Mouse (Mus musculus): ENCODE results near the gene Enho. TPM values are rescaled to one million over a fixed set of nuclear protein-coding genes. Genes with fewer than 3 reads are reported as not detected.

Gene Enho
- total RNA-seq, 2 experiments from 2014 or later: 9.1 to 11.9 TPM

DNA sequence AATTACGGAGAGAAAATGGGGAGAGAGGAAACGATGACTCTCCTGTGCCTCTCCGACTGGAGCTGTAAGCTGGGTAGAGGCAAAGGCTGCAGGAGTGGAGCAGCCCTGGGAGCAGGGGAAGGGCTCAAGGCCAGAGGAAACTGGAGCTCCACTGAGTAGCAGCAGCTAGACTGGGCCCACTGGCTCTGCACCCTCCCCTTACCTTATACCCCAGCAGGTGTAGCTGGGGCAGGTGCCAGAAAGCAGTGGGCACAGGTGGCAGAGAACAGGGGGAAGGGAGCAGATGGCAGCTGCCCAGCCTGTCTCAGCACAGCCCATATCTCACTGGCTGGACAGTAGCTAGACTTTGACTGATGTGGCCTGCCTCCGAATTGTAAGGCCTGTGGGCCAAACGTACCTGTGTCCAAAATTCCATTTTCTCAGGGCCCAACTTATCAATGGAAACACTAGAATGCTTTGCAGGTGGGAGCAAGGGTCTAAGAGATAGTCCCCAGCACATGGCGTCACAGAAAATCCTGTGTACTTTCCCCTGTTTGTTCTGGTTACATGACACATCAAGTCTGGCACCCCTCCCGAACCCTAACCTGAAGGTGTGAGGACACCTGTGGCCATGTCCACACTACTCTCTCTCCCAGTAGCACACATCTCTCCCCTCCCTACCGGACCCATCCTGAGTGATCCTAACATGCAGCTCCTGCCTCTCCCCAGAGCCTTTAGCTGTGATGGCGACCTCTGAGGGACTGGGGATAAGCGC lies 3.1 kb downstream of the Enho start:
- Histone ChIP-seq H3K4me3 (no peak overlapping the region), H3K27ac (peak overlapping the region; percentile 53)
- no peak for TF ChIP-seq CTCF (IDR thresholded peaks at IDR 0.05)
- intact Hi-C loops (cut with DNase I): no loop called here
- DNase-seq: peak; percentile 65

DNA sequence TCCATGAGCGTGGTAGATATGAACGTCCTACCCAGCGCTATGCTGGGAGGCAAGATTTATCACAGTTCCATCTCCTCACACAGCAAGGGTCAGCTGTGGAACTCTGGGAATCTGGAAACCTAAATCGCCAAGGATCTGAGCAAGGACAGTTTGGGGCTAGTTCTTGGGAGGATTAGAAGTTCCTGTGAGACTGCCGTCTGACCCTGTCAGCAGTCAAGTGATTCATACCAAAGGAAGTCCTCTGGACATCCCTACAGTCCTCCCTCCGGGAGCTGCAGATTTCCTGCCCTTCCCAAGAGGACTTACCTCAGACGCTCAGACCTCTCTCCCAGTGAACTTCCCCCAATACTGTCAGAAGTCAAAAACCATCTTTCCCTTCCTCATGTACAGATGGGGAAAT lies 3.8 kb downstream of the Enho start:
- no peak for TF ChIP-seq CTCF (IDR thresholded peaks at IDR 0.05)
- peak overlapping the region; percentile 53 for H3K27ac ChIP-seq
- H3K4me3 ChIP-seq: no peak overlapping the region
- no peak for DNase-seq
- intact Hi-C loops (cut with DNase I): no loop called here

DNA sequence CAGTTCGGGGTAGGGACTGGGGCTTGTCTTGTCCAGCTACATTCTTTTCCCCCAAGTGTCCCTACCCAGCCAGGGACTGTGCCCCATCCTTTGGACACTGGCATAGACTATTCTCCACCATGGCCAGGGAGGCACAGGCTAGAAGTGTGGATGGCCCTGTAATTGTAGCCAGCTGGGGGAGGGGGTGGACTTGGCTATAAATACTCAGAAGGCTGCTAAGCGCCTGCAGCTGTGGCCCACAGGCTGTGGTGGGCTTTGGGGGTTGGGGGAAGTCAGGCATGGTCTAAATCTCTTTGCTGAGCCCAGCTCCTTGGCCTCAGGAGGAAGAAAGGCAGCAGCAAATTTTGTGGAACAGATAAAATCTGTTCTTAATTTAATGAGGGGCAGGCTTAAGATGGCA lies 4.2 kb downstream of the Enho start:
- Histone ChIP-seq H3K27ac (peak overlapping the region; percentile 53), H3K4me3 (no peak overlapping the region)
- DNase-seq: peak; percentile 55
- TF ChIP-seq CTCF (IDR thresholded peaks at IDR 0.05): no peak
- intact Hi-C loops (cut with DNase I): no loop called here

DNA sequence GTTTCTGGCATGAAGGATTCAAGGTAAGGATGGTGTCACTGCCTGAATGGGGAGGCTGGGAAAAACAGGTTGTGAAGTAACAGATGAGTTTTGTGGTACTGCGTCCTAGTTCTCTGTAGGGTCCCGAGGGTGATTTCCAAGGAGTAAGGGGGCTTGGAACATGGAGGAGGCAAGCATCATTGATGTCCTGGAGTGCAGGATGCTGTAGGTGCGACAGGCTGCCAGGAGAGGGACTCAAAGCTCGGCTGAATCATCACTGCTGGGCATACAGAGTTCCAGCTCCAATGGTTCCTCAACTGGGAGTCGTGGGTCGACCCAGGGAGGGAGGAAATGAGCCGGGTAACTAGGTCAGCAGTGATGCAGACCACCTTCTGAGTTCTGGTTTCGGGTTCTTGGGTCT lies 4.9 kb downstream of the Enho start:
- DNase-seq: no peak
- Histone ChIP-seq H3K4me3 (no peak overlapping the region), H3K27ac (no peak overlapping the region)
- TF ChIP-seq CTCF (IDR thresholded peaks at IDR 0.05): no peak
- intact Hi-C loops (cut with DNase I): no loop called here

DNA sequence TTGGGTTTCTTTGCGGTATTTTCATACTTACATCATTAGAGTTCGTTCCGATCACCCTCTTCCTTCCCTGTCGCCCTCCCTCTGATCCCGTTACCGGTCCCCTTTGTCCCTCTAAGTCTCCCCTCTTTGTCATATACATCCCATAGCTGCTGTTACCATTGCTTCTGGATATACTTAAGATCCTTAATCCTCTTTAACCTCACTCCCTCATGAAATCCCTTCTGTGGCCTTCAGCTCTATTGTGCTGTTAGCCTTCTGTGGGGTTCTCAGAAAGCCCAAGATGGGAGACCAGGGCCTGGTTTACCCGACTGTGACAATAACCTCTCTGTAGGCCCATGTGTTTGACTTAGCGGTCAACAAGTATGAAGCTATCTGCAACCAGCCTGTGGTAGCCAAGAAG lies 5.5 kb downstream of the Enho start:
- H3K27ac ChIP-seq: no peak overlapping the region
- no peak for TF ChIP-seq CTCF (IDR thresholded peaks at IDR 0.05)
- intact Hi-C loops (cut with DNase I): no loop called here
- no peak overlapping the region for H3K4me3 ChIP-seq
- DNase-seq: no peak

DNA sequence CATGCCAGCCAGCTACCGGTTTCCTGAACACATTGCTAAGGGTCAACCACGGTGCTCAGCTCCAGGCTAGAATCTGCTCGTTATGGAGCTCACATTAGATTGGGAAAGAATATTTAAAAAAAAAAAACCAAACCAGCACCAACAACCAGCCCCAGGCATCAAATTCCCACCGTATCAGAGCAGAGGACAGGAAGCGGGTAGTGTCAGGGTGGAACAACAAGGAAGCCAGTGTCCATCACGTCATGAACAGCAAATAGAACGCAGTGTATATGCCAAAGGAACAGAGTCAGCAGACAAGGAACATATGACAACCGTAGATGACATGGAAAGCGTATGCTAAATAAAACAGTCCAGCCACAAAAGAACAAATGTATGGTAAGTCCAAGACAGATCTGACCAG lies 7.1 kb downstream of the Enho start:
- intact Hi-C loops (cut with DNase I): no loop called here
- no peak overlapping the region for H3K27ac ChIP-seq
- no peak overlapping the region for H3K4me3 ChIP-seq
- DNase-seq: no peak
- TF ChIP-seq CTCF (IDR thresholded peaks at IDR 0.05): no peak

DNA sequence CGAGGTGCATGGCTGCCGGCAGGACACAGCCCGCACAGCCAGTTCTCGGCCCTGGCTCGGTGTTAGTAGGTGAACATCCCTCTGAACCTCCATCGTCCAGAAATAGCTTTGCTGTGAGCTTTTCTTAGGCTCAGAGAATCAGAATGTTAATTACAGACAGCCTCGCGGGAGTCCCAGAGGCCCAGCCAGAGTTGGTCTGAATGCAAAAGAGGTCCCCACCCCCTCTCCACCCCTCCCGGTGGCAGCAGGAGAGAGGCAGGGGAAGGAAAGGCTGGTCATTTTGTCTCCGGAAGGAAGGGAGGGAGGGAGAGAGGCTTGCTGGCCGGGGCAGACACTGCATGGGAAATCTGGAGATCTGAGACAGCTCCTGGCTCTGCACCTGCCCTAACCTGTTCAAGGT lies 8.7 kb downstream of the Enho start:
- Histone ChIP-seq H3K4me3 (peak overlapping the region; percentile 11; the same call in 1 of the 2 replicates), H3K27ac (peak overlapping the region; percentile 20)
- intact Hi-C loops (cut with DNase I): no loop called here
- DNase-seq: no peak
- no peak for TF ChIP-seq CTCF (IDR thresholded peaks at IDR 0.05)

DNA sequence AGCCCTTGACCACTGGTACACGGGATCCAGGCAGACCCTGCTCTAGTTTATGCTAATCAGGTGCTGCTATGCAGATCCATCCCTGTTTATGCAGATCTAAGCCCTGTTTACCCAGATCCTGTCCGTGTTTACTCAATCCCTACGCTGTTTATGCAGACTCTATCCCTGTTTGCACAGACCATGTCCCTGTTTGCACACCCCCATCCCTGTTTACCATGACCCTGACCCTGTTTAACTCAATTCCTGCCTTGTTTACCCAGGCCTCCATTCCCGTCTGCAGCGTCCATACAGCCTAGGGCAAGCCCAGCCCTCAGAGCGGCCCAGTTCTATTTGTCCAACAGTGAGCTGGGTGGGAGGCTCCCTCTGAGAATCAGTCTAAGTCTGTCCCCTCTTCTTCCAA lies 9.9 kb downstream of the Enho start:
- no peak for TF ChIP-seq CTCF (IDR thresholded peaks at IDR 0.05)
- DNase-seq: no peak
- intact Hi-C loops (cut with DNase I): no loop called here
- Histone ChIP-seq H3K4me3 (no peak overlapping the region), H3K27ac (no peak overlapping the region)

DNA sequence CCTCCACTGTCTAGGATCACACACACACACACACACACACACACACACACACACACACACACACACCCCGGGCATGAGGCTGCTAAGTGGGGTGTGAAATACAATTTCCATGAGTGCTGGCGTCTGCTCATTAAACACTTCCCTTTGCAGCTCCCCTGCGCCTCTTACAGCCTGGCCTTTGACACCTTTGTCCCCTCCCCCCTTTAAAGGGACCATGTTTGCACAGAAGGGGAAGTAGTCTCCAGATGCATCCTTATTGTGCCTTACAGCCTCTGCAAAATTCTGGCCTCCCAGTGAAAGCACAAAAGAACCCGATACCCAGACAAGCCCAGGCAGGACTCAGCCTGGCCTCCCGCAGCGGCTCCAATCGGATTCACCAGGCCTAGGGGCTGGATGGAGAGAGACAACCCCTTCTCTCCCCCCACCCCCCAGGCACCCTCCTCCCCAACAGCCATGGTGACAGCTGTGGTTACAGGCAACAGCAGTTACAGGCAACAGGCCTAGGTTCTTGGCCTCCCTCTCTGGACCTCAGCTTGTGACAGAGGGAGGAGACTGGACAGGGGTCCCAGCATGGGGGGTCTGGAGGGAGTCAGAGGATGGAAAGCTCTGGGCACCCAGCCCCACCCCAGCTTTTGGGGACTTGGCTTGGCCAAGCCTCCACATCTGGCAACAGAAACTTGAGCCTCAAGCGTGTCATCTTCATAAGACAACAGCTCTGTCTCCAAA lies 11.8 kb downstream of the Enho start:
- peak; percentile 48 for DNase-seq
- Histone ChIP-seq H3K4me3 (no peak overlapping the region), H3K27ac (peak overlapping the region; percentile 51)
- TF ChIP-seq CTCF (IDR thresholded peaks at IDR 0.05): no peak
- intact Hi-C loops (cut with DNase I): no loop called here

DNA sequence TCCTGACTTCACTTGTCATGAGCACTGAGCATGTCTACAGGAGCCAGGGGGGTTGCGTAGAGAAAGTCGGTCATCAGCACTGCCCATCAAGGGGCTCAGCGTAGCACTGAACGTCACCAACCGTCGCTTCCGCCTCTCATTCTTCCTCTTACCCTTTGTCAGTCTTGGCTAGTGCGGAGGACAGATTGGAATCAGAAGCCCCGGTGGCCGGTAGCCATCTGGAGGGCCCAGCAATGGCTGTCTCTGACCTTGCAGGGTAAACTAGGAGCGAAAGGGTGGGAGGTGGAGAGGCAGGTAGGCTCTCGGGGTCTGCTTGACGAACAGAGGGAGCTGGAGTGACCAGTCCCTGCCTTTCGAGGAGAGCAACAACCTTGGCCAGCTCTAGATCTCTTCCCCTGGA lies 18.1 kb downstream of the Enho start:
- intact Hi-C loops (cut with DNase I): no loop called here
- H3K27ac ChIP-seq: no peak overlapping the region
- no peak overlapping the region for H3K4me3 ChIP-seq
- TF ChIP-seq CTCF (IDR thresholded peaks at IDR 0.05): no peak
- no peak for DNase-seq

DNA sequence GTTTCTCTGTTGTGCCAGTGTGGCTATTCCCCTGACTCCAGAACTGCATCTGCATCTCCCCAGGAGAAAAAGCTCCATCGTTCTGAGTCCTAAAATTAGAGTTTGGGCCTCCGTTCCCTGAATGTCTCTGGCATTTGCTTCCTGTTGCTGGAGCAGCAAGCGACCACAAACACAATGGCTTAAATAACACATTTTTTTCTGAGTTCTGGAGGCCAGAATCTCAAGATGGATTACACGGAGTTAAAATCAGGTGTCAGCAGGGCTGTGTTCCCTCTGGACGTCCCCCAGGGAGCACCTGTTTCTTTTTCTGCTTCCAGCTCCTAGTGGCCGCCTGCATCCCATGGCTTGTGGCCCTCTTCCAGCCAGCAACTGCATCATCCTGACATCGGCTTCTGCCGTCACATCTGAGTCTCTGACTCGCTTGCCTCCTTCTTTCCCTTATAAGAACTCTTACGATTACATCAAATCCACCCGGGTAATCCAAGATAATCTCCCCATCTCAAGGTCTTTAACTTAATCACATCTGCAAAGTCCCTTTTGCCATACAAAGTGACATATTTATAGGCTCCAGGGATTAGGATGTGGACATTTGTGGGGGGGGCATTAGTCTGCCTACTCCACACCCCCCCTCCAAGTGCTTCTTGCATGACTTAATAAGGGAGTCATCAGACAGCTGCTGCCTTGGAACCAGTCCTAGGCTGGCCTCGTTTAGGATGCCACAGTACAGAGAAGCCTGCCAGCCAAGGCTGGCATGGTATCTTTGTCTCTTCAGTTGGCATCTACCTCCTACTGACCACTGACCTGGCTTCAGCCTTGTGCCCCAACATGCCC lies 21.0 kb downstream of the Enho start:
- DNase-seq: peak; percentile 94
- Histone ChIP-seq H3K27ac (peak overlapping the region; percentile 83), H3K4me3 (peak overlapping the region; percentile 2; the same call in 1 of the 2 replicates)
- TF ChIP-seq CTCF (IDR thresholded peaks at IDR 0.05): 0 out of 2 replicates have a peak, but pooled peaks have one; percentile 18
- intact Hi-C loops (cut with DNase I): loop anchor here (10.0 kb wide), 1 partner anchor 94 kb away; no protein-coding TSS in a partner anchor
